Mouse (Mus musculus) lung, postnatal 0 days (tissue): Measurements from ENCODE around the gene Sun2.

Source experiments
- CTCF ChIP-seq: IDR thresholded peaks from 2 replicates; pipeline ENCODE4 v1.5.1; 2016; ENCODE audit warnings: antibody characterized with exemption, mild to moderate bottlenecking
- EP300 ChIP-seq: IDR thresholded peaks from 2 replicates; pipeline ENCODE4 v1.6.1; 2016; ENCODE audit warnings: antibody characterized with exemption, mild to moderate bottlenecking, control low read depth

- no peak for TF ChIP-seq CTCF
- no peak for TF ChIP-seq EP300
Measured at GRCm38 (mm10) chr15:79766168-79766567, 23.8 kb upstream of the Sun2 start.
